ENCODE assay signal across 18 mouse cellular contexts in genomic region chr19:16490756-16491155, GRCm38 (mm10). TPM values are rescaled to one million over a fixed set of nuclear protein-coding genes. Genes with fewer than 3 reads are reported as not detected.
DNase-seq lines count a peak whose midpoint lies in the region; ATAC-seq and TF ChIP-seq lines count a peak whose summit lies in the region.
"Had no signal": no experiment of that assay in that cellular context is flagged by ENCODE, and none has a peak within 500 bp of the region (broad histone marks: within the 10 kb centered on the region; RNA-seq: fewer than 3 reads in every experiment).

No protein-coding gene starts in this region.

- peaks cover 15% of the 10 kb centered on the region for H3K4me1 ChIP-seq in forebrain, embryonic 12.5 days
- peaks cover 6% of the 10 kb centered on the region for H3K4me1 ChIP-seq in forebrain, embryonic 16.5 days (replicated peaks; ENCODE audit: control insufficient read depth, insufficient read depth, low read length)
- peaks cover 6% of the 10 kb centered on the region for H3K4me1 ChIP-seq in liver, adult 2 months (ENCODE audit: control insufficient read depth, insufficient read depth, low read length)
- H3K4me1 ChIP-seq in liver, embryonic 12.5 days: peaks cover 37% of the 10 kb centered on the region
- 0 out of 2 replicates have a peak, but pooled peaks cover 2% of the 10 kb centered on the region for H3K4me1 ChIP-seq in limb, embryonic 11.5 days (ENCODE audit: control insufficient read depth, insufficient read depth, low read length)
- H3K4me1 ChIP-seq: heart, embryonic 15.5 days had no signal

- 0 out of 2 replicates have a peak overlapping the region, but pooled peaks have one; percentile 61 for H3K27ac ChIP-seq in forebrain, embryonic 12.5 days
- no peak overlapping the region for H3K27ac ChIP-seq in forebrain, embryonic 16.5 days (ENCODE audit: low read length)
- no peak overlapping the region for H3K27ac ChIP-seq in liver, adult 2 months (replicated peaks; ENCODE audit: insufficient read depth, low read depth, low read length)
- H3K27ac ChIP-seq in liver, embryonic 12.5 days: no peak overlapping the region
- H3K27ac ChIP-seq in limb, embryonic 11.5 days (replicated peaks; ENCODE audit: low read depth, low read length): peak overlapping the region; percentile 59; the same call in 1 of the 2 replicates
- H3K27ac ChIP-seq: heart, embryonic 15.5 days; macrophage; midbrain, embryonic 12.5 days had no signal

- H3K9ac ChIP-seq in forebrain, embryonic 12.5 days: no peak overlapping the region
- no peak overlapping the region for H3K9ac ChIP-seq in forebrain, embryonic 16.5 days (replicated peaks; ENCODE audit: low read depth, low read length)
- no peak overlapping the region for H3K9ac ChIP-seq in liver, adult 2 months (ENCODE audit: low read depth, low read length)
- H3K9ac ChIP-seq in liver, embryonic 12.5 days: no peak overlapping the region
- no peak overlapping the region for H3K9ac ChIP-seq in limb, embryonic 11.5 days (ENCODE audit: low read length)
- H3K9ac ChIP-seq: heart, embryonic 15.5 days; midbrain, embryonic 12.5 days had no signal

- H3K9me3 ChIP-seq in forebrain, embryonic 12.5 days: no peaks in the 10 kb centered on the region
- H3K9me3 ChIP-seq in forebrain, embryonic 16.5 days (ENCODE audit: control insufficient read depth, low read length): no peaks in the 10 kb centered on the region
- H3K9me3 ChIP-seq in liver, embryonic 12.5 days (replicated peaks): no peaks in the 10 kb centered on the region
- no peaks in the 10 kb centered on the region for H3K9me3 ChIP-seq in limb, embryonic 11.5 days (ENCODE audit: control insufficient read depth, low read length)
- H3K9me3 ChIP-seq: heart, embryonic 15.5 days; midbrain, embryonic 12.5 days had no signal

- no peak overlapping the region for H3K4me3 ChIP-seq in forebrain, embryonic 12.5 days (replicated peaks)
- no peak overlapping the region for H3K4me3 ChIP-seq in forebrain, embryonic 16.5 days (replicated peaks; ENCODE audit: low read length)
- H3K4me3 ChIP-seq in liver, adult 2 months (ENCODE audit: insufficient read depth, low read depth, low read length): no peak overlapping the region
- no peak overlapping the region for H3K4me3 ChIP-seq in liver, embryonic 12.5 days
- H3K4me3 ChIP-seq in limb, embryonic 11.5 days (ENCODE audit: low read depth, low read length): no peak overlapping the region
- H3K4me3 ChIP-seq: heart, embryonic 15.5 days; midbrain, embryonic 12.5 days had no signal

- no peak for ATAC-seq in forebrain, embryonic 12.5 days (ENCODE audit: low FRiP score)
- ATAC-seq in forebrain, embryonic 16.5 days: no peak
- no peak for ATAC-seq in liver, embryonic 12.5 days
- no peak for ATAC-seq in limb, embryonic 11.5 days (ENCODE audit: insufficient number of reproducible peaks, low FRiP score, low TSS enrichment, low read depth)

- H3K27me3 ChIP-seq in forebrain, embryonic 12.5 days: 0 out of 2 replicates have a peak, but pooled peaks cover 5% of the 10 kb centered on the region
- H3K27me3 ChIP-seq in forebrain, embryonic 16.5 days (replicated peaks; ENCODE audit: control insufficient read depth, insufficient read depth, low read length): no peaks in the 10 kb centered on the region
- H3K27me3 ChIP-seq in liver, adult 2 months (ENCODE audit: control insufficient read depth, insufficient read depth, low read length): no peaks in the 10 kb centered on the region
- H3K27me3 ChIP-seq in liver, embryonic 12.5 days (replicated peaks): no peaks in the 10 kb centered on the region
- no peaks in the 10 kb centered on the region for H3K27me3 ChIP-seq in limb, embryonic 11.5 days (ENCODE audit: control insufficient read depth, insufficient read depth, low read length)
- H3K27me3 ChIP-seq: heart, embryonic 15.5 days; midbrain, embryonic 12.5 days had no signal

- no peaks in the 10 kb centered on the region for H3K79me2 ChIP-seq in liver, adult 2 months (ENCODE audit: control insufficient read depth, insufficient read depth, low read length)

- H3K4me2 ChIP-seq in forebrain, embryonic 12.5 days: no peak overlapping the region
- no peak overlapping the region for H3K4me2 ChIP-seq in forebrain, embryonic 16.5 days (ENCODE audit: low read length)
- no peak overlapping the region for H3K4me2 ChIP-seq in liver, embryonic 12.5 days
- H3K4me2 ChIP-seq in limb, embryonic 11.5 days (ENCODE audit: low read depth, severe bottlenecking): no peak overlapping the region
- H3K4me2 ChIP-seq: heart, embryonic 15.5 days; liver, embryonic 11.5 days; midbrain, embryonic 12.5 days had no signal

- no peak for TF ChIP-seq POLR2A in liver, adult 2 months (IDR thresholded peaks at IDR 0.05; ENCODE audit: extremely low read depth, insufficient read depth, low read length)

- no peak for TF ChIP-seq CTCF in liver, adult 2 months (IDR thresholded peaks at IDR 0.05; ENCODE audit: low read depth, low read length)

- peak; percentile 69 for DNase-seq in liver, adult 2 months (ENCODE audit: extremely low read depth, low read depth, low spot score)
- peak; percentile 8 for DNase-seq in R1 (ENCODE audit: low read depth, low spot score)
- DNase-seq in limb, embryonic 11.5 days (ENCODE audit: low spot score): peak; percentile 32
- no peak for DNase-seq in left cerebral cortex, postnatal 4 days
- DNase-seq in layer of hippocampus, adult 8-10 months (ENCODE audit: low spot score in 2 of 2): no peak
- DNase-seq: adrenal gland, adult 2 months; cerebellum, adult 11 months; cerebellum, postnatal 36 days; gastrocnemius, postnatal 10 days; kidney, postnatal 4 days; right cerebral cortex, adult 18-20 months had no signal

- no peaks in the 10 kb centered on the region for H3K36me3 ChIP-seq in forebrain, embryonic 12.5 days (replicated peaks)
- no peaks in the 10 kb centered on the region for H3K36me3 ChIP-seq in forebrain, embryonic 16.5 days (ENCODE audit: control insufficient read depth, insufficient read depth)
- no peaks in the 10 kb centered on the region for H3K36me3 ChIP-seq in liver, adult 2 months (ENCODE audit: control insufficient read depth, insufficient read depth, low read length)
- no peaks in the 10 kb centered on the region for H3K36me3 ChIP-seq in liver, embryonic 12.5 days
- H3K36me3 ChIP-seq in limb, embryonic 11.5 days (ENCODE audit: control insufficient read depth, insufficient read depth, low read length): no peaks in the 10 kb centered on the region
- H3K36me3 ChIP-seq: heart, embryonic 15.5 days; midbrain, embryonic 12.5 days had no signal

- intact Hi-C loops in left cerebral cortex, postnatal 4 days (cut with DNase I): no loop called here

- WGBS in forebrain, embryonic 12.5 days: 77% methylated on average over 12 of the region's 12 CpGs
- WGBS in forebrain, embryonic 16.5 days: 78% methylated on average over 12 of the region's 12 CpGs
- WGBS in liver, adult 2 months: 37% methylated on average over 12 of the region's 12 CpGs
- 77% methylated on average over 12 of the region's 12 CpGs for WGBS in liver, embryonic 12.5 days (ENCODE audit: insufficient replicate concordance)
- WGBS in limb, embryonic 11.5 days: 70% methylated on average over 12 of the region's 12 CpGs

RNA-seq across cellular contexts. Expression of gene Gna14, which starts 55.2 kb away (rescaled TPM):
- 1.3 and 2.6 TPM in 2 replicates for polyA plus RNA-seq in forebrain, embryonic 12.5 days (2016; fragmentation: Nextera tagmentation; extraction: Ambion mirVana)
- polyA plus RNA-seq in forebrain, embryonic 16.5 days (2015; fragmentation: Nextera tagmentation; extraction: Ambion mirVana): 1.1 and 1.3 TPM in 2 replicates
- total RNA-seq in liver, adult 2 months (2014; rRNA removed): 1.3 and 2.7 TPM in 2 replicates
- polyA plus RNA-seq in liver, adult 2 months (2012; rRNA removed): 1.7 and 1.9 TPM in 2 replicates
- polyA plus RNA-seq in liver, embryonic 12.5 days (2016; fragmentation: Nextera tagmentation; extraction: Ambion mirVana): 1.6 and 1.7 TPM in 2 replicates
- polyA plus RNA-seq in limb, embryonic 11.5 days (2014; fragmentation: Nextera tagmentation; extraction: Ambion mirVana): 0.13 and 0.30 TPM in 2 replicates
- total RNA-seq in left cerebral cortex, postnatal 4 days (2021): under 1 TPM; 0.36 to 0.68 TPM
- 1 to 10 TPM; 1.3 to 2.3 (median 1.6) TPM for total RNA-seq in layer of hippocampus, adult 8-10 months (2022)

Comparison
In these comparisons a context has a peak if more than half of its experiments do, and no peak if none do; other contexts are left out.
1. H3K27ac ChIP-seq: peak in forebrain, embryonic 12.5 days (single experiment) and limb, embryonic 11.5 days (single experiment); none in forebrain, embryonic 16.5 days (single experiment), liver, adult 2 months (single experiment) and liver, embryonic 12.5 days (single experiment).
2. DNase-seq: peak in liver, adult 2 months (single experiment), R1 (single experiment) and limb, embryonic 11.5 days (single experiment); none in left cerebral cortex, postnatal 4 days (single experiment) and layer of hippocampus, adult 8-10 months (0 of 2).